In genomic region chr7:44443268-44444173, GRCm38 (mm10) we compare ENCODE assay signal across 9 mouse cellular contexts. TPM values are rescaled to one million over a fixed set of nuclear protein-coding genes. Genes with fewer than 3 reads are reported as not detected.
DNase-seq lines count a peak whose midpoint lies in the region; ATAC-seq and TF ChIP-seq lines count a peak whose summit lies in the region.
"Had no signal": no experiment of that assay in that cellular context is flagged by ENCODE, and none has a peak within 500 bp of the region (broad histone marks: within the 10 kb centered on the region; RNA-seq: fewer than 3 reads in every experiment).

No protein-coding gene starts in this region.

- no peak; the same call in 1 of the 2 replicates for TF ChIP-seq CTCF in intestine, postnatal 0 days (IDR thresholded peaks at IDR 0.05; ENCODE audit: low read depth)

- no peak overlapping the region for H3K27ac ChIP-seq in intestine, postnatal 0 days (ENCODE audit: low read depth, low read length)

- H3K4me1 ChIP-seq in intestine, postnatal 0 days (replicated peaks; ENCODE audit: control insufficient read depth, insufficient read depth, low read length): no peaks in the 10 kb centered on the region

- no peak overlapping the region for H3K4me3 ChIP-seq in intestine, postnatal 0 days (ENCODE audit: low read depth, low read length)

- H3K4me2 ChIP-seq in intestine, postnatal 0 days (replicated peaks; ENCODE audit: low read depth): 0 out of 2 replicates have a peak overlapping the region, but pooled peaks have one; percentile 24

- peak; percentile 58 for DNase-seq in embryo, embryonic 10 days (ENCODE audit: low spot score)
- no peak for DNase-seq in embryo, embryonic 9.5 days (ENCODE audit: extremely low spot score)
- DNase-seq in right cerebral cortex, postnatal 25 days: peak; percentile 50
- DNase-seq in right cerebral cortex, postnatal 36 days (ENCODE audit: low spot score in 2 of 2): no peak
- DNase-seq in ovary, postnatal 36 days (ENCODE audit: low spot score): no peak
- DNase-seq in adrenal gland, adult 2 months: no peak
- DNase-seq in urinary bladder, postnatal 25 days (ENCODE audit: low spot score): no peak

- no peak for ATAC-seq in intestine, postnatal 0 days

- no peaks in the 10 kb centered on the region for H3K9me3 ChIP-seq in intestine, postnatal 0 days (ENCODE audit: control insufficient read depth)

- peaks cover 68% of the 10 kb centered on the region for H3K27me3 ChIP-seq in intestine, postnatal 0 days (replicated peaks; ENCODE audit: control insufficient read depth, insufficient read depth, low read length)

- no peak overlapping the region for H3K9ac ChIP-seq in intestine, postnatal 0 days (ENCODE audit: low read depth, low read length)

- H3K36me3 ChIP-seq in intestine, postnatal 0 days (ENCODE audit: control insufficient read depth, insufficient read depth): no peaks in the 10 kb centered on the region

- WGBS in intestine, postnatal 0 days: 11% methylated on average over 20 of the region's 20 CpGs

RNA-seq across cellular contexts. Expression of gene Lrrc4b, which starts 14.7 kb away (rescaled TPM):
- polyA plus RNA-seq in intestine, postnatal 0 days (2015; fragmentation: Nextera tagmentation; extraction: Ambion mirVana): 0.35 and 0.54 TPM in 2 replicates
- 1 to 10 TPM; 5.1 to 8.5 TPM for total RNA-seq in adrenal gland, adult 2 months (2021)
- polyA plus RNA-seq in adrenal gland, adult 2 months (2012; rRNA removed): 10.3 and 16.3 TPM in 2 replicates
- total RNA-seq: liver, adult 2 months had no signal
- polyA plus RNA-seq: liver, adult 2 months had no signal

RNA-seq across cellular contexts. Expression of gene Aspdh, which starts 21.7 kb away (rescaled TPM):
- 1.5 and 1.7 TPM in 2 replicates for polyA plus RNA-seq in intestine, postnatal 0 days (2015; fragmentation: Nextera tagmentation; extraction: Ambion mirVana)
- under 1 TPM in 1 of 2 experiments, not detected in 1; 0.75 TPM for total RNA-seq in adrenal gland, adult 2 months (2021)
- polyA plus RNA-seq in adrenal gland, adult 2 months (2012; rRNA removed): 0.91 and 2.4 TPM in 2 replicates

RNA-seq across cellular contexts. Expression of gene Josd2, which starts 24.3 kb away (rescaled TPM):
- polyA plus RNA-seq in intestine, postnatal 0 days (2015; fragmentation: Nextera tagmentation; extraction: Ambion mirVana): 28.6 and 30.3 TPM in 2 replicates
- total RNA-seq in adrenal gland, adult 2 months (2021): 10 to 100 TPM; 51.2 to 61.7 TPM
- 171 and 179 TPM in 2 replicates for polyA plus RNA-seq in adrenal gland, adult 2 months (2012; rRNA removed)

RNA-seq across cellular contexts. Expression of gene Emc10, which starts 52.8 kb away (rescaled TPM):
- 68.6 and 74.8 TPM in 2 replicates for polyA plus RNA-seq in intestine, postnatal 0 days (2015; fragmentation: Nextera tagmentation; extraction: Ambion mirVana)
- total RNA-seq in adrenal gland, adult 2 months (2021): 100 to 1,000 TPM in 1 of 2 experiments, 10 to 100 TPM in 1; 77.9 to 101 TPM
- polyA plus RNA-seq in adrenal gland, adult 2 months (2012; rRNA removed): 516 and 555 TPM in 2 replicates

RNA-seq across cellular contexts. Expression of gene Fam71e1, which starts 52.9 kb away (rescaled TPM):
- polyA plus RNA-seq in intestine, postnatal 0 days (2015; fragmentation: Nextera tagmentation; extraction: Ambion mirVana): 4.4 and 5.2 TPM in 2 replicates
- 1 to 10 TPM; 8.3 to 9.1 TPM for total RNA-seq in adrenal gland, adult 2 months (2021)
- polyA plus RNA-seq in adrenal gland, adult 2 months (2012; rRNA removed): 28.6 and 30.9 TPM in 2 replicates

Comparison
In these comparisons a context has a peak if more than half of its experiments do, and no peak if none do; other contexts are left out.
1. DNase-seq: peak in embryo, embryonic 10 days (single experiment) and right cerebral cortex, postnatal 25 days (single experiment); none in embryo, embryonic 9.5 days (single experiment), right cerebral cortex, postnatal 36 days (0 of 2), ovary, postnatal 36 days (single experiment), adrenal gland, adult 2 months (single experiment) and urinary bladder, postnatal 25 days (single experiment).